Mouse (Mus musculus) MN1 (cell line): Measurements from ENCODE around the gene Cpne9.
A peak's percentile ranks its signal among the peaks of the same experiment; 100 is the strongest.

ENCODE experiments used
- DNase-seq: peaks from one replicate; pipeline ENCODE4 v3.0.0-alpha.2; 2016; ENCODE audit warnings: low spot score

The Cpne9 gene

GRCm38 (mm10) chr6:113282101-113282802 lies at the start of gene Cpne9:
TSS of gene Cpne9 (plus strand) at chr6:113282307.
- no peak for DNase-seq

DNA sequence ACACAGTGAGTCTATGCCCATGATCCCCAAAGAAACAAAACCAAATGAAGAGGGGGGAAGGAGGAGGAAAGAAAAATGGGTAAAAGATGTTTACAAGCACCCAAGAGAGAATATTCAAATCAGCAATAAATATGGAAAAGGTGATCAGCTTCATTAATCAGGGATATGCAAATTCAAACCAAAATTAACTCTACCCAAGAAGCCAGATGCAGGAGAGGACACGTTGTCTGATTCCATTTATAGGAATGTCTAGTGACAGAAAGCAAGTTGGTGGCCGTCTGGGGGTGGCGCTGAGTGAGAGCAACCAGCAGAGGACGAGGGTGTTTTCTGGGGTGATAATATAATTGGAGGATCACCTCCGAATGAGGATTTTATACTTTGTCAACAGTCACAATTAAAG lies 47.0 kb upstream of the Cpne9 start:
- no peak for DNase-seq

- peak; percentile 98 for DNase-seq
Observed at GRCm38 (mm10) chr6:113237542-113238270, 44.4 kb upstream of the Cpne9 start, which contains the start of gene Mtmr14. TSS of gene Mtmr14 (plus strand) at chr6:113237843.

DNA sequence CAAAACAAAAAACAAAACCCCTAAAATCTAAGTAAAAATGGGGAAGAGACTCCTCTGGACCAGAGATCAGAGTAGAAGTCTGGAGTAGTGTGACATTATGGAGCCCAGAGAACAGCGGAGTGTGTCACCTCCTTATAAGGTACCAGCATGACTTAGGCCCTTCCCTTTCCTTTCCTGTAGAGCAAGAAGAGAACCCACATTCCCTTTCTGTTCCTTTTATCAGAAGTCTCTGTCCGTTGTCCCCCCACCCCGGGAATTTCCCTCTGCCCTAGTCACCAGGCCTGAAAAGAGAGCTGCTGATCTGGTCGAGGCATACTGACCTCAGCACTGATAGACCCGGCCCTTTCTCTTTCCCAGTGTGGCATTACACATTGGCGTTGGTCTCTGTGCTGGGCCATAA lies 43.7 kb upstream of the Cpne9 start:
- DNase-seq = peak; percentile 19

- no peak for DNase-seq
Observed at GRCm38 (mm10) chr6:113242753-113243152, 39.4 kb upstream of the Cpne9 start.

GRCm38 (mm10) chr6:113245585-113245984 lies 36.5 kb upstream of the Cpne9 start:
- DNase-seq = no peak

GRCm38 (mm10) chr6:113250786-113251185 lies 31.3 kb upstream of the Cpne9 start:
- no peak for DNase-seq

GRCm38 (mm10) chr6:113251921-113252320 lies 30.2 kb upstream of the Cpne9 start:
- no peak for DNase-seq

DNA sequence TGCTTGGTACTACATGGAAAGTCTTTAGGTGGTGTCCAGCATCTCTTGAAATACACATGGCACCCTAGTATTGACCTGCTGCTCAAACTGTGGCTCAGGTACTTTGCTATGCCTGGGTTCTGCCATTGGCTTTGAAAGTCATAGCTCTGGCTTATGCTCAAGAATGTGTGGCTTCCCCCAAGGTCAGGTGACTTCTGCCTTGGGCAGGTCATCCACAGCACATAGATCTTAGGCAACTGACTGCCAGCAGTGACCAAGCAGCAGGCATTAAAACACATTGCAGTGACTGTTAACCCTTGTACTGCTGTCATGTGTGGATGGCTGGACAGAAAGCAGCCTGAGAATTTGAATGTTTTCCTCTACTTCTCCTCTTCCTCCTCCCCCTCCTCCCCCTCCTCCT lies 27.2 kb upstream of the Cpne9 start:
- no peak for DNase-seq

DNA sequence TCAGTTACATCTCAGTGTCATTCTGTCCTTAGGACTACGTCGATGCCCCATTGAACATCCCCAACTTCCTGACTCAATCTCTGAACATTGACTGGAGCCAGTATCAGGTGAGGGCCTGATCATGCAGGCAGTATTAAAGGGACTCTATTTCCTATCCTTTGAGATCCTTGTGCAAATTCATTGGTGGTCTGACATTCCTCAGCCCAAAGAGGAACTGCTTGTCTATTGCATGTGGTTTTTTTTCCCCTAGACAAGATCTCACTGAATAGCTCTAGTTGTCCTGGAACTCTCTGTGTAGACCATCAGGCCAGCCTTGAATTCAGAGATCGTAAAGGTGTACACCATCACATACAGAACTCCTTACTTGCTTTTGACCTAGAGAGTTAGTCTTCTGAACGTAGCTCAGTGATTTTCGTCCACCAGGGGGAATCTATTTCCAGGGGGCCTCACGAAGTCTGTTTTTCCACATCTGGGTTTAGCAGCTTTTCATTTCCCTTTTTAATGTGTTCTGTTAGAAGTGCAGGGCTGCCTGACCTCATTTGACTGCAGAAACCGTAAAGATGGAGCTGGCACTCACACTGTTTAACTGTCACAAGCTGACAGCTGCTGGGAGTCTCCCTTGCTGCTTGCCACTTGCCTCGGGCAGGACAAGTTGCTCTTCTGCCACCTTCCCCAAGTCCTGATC lies 20.8 kb upstream of the Cpne9 start:
- no peak for DNase-seq

GRCm38 (mm10) chr6:113263531-113263930 lies 18.6 kb upstream of the Cpne9 start:
- DNase-seq = no peak

DNA sequence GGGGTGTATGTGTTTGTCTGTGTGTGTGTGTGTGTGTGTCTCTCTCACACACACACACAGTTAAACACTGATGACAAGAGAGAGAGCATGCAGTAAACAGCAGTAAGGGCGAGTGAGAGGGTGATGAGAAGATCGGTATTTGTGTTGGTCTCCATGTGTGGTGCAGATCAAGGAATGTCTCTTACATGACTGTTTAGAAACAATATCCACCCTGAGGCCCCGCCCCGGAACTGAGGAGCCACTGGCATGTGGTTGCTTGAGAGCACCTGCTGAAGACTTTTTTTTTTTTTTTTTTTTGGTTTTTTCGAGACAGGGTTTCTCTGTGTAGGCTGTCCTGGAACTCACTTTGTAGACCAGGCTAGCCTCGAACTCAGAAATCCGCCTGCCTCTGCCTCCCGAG lies 17.7 kb upstream of the Cpne9 start:
- no peak for DNase-seq

DNA sequence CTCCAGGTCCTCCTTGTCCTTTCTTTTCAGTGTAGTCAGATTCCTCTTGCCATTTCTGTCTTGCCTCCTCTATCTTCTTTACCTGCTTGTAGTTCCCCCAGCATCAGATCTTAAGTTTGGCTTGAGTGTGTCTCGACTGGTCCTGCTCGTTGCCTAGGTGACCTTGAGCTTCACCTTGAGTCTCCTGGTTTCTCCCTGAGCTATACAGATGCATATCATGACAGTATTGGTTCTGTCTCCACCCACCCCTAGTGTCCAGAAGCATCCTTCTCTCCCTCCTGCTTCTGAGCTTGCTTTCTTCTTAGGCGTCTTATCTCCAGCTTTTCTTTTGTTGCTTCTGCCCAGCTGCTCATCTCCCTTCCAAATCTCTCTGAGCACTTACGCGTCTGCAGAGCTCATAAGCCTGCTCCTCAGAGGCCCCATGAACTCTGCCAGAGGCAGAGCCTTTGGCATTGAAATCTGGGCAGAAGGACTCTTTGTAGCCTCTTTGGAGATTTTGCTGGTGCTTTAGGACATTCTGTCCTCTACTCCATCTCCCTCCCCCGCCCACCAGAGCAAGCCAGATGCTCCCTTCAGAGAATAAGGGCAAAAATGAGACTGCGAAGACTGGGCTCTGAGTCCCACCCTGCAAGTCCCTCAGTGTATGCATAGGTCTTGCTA lies 15.0 kb upstream of the Cpne9 start:
- DNase-seq = no peak

GRCm38 (mm10) chr6:113267988-113268387 lies 14.1 kb upstream of the Cpne9 start:
- DNase-seq = no peak

DNA sequence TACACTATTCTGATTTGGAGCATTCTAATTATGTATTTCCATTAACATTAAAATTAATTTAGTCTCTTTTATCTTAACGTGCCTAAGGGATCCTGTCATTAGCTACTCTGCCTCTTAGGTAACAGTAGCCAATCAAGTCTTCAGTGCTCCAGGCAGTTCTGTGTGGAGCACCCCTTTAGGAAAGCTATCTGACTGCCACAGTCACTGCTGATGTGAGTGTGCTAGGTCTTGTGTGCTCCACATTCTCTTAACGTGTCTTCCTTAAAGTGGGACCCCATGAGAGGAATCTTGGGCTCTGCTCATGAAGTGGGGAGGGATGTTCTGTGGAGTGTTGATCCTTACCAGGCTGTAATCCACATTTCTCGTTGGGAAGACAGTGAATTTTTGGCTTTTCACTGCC lies 9.7 kb upstream of the Cpne9 start:
- no peak for DNase-seq

DNA sequence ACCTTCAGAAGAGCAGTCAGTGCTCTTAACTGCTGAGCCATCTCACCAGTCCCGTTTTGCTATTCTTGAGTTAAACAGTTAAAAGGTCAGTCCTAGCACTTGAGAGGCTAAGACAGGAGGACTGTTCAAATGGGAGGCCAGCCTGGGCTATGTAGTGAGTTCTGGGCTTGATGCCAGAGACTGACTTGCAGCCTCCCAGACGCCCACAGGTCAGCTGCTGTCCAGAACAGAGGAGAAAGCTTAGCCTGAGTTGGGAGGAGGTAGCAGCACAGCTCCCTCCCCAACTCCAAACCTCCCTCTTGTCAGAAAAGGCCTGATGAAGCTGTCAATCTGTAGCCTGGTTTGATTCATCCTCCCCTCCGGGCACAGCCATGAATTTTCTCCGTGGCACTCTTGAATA lies 5.3 kb upstream of the Cpne9 start:
- DNase-seq = peak; percentile 63

DNA sequence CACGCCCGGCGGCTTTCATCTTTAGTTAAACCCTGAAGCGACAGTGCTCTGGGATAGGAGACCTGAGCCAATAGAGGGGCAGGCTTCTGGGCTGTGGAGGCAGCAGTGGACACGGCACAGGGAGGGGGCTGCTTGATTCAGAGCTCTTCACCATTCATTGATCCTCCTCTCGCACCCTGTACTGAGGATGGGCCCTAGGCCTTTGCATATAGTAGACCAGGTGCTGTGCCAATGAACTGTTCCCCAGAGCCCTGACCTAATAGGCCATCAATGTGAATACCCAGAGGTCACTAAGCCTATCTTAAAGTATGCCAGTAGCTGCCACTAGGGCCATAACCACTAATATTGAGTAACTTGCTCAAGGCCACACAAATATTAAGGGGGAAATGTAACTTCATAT lies 431 bp upstream of the Cpne9 start:
- no peak for DNase-seq

GRCm38 (mm10) chr6:113282969-113283368 lies 862 bp downstream of the Cpne9 start:
- DNase-seq = no peak

GRCm38 (mm10) chr6:113283500-113283899 lies 1.4 kb downstream of the Cpne9 start:
- no peak for DNase-seq

DNA sequence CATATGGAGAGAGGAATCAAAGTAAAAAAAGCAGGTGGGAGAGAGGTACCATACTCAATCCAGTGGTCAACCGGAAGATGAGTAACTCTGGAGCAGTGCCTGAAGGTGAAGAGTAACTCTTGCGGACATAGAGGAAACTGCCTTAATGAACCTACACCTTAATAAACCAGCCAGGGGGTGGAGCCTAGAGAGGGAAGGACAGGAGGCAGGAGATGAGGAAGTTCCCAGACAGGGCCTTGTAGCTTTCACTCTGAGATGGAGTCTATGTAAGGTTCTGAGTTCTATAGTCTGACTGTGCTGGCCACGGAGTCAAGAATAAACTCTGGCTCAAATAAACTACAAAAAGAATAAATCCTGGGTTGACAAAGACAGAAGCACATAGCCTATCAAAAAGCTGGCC lies 2.8 kb downstream of the Cpne9 start:
- DNase-seq = no peak

- no peak for DNase-seq
Observed at GRCm38 (mm10) chr6:113286316-113286715, 4.2 kb downstream of the Cpne9 start.

GRCm38 (mm10) chr6:113287236-113287635 lies 5.1 kb downstream of the Cpne9 start:
- DNase-seq = no peak

GRCm38 (mm10) chr6:113289346-113289745 lies 7.2 kb downstream of the Cpne9 start:
- no peak for DNase-seq
